Mouse (Mus musculus) lung, adult 2 months (tissue): ENCODE measurements around the gene Rhebl1. TPM values are rescaled to one million over a fixed set of nuclear protein-coding genes. Genes with fewer than 3 reads are reported as not detected.

ENCODE experiments used
- DNase-seq: peaks from one replicate; pipeline ENCODE4 v3.0.0; 2022
- H3K4me1 ChIP-seq: fragments of 200-500 bp; 2 replicates; pipeline ENCODE4 v1.6.1; 2011; ENCODE audit warnings: low read length; ENCODE audit not compliant: control insufficient read depth, insufficient read depth
- H3K4me3 ChIP-seq: fragments of 200-500 bp; replicated peaks from 2 replicates; pipeline ENCODE3; 2011; ENCODE audit warnings: low read depth, mild to moderate bottlenecking, control low read depth, low read length; ENCODE audit errors: extremely low read depth
- CTCF ChIP-seq: fragments of 200-500 bp; IDR thresholded peaks from 2 replicates; pipeline ENCODE4 v1.5.1; 2011; ENCODE audit warnings: mild to moderate bottlenecking, low read length, control low read depth; ENCODE audit not compliant: insufficient read depth
- POLR2A ChIP-seq: fragments of 200-500 bp; IDR thresholded peaks from 2 replicates; pipeline ENCODE4 v1.6.1; 2011; ENCODE audit warnings: low read depth, mild to moderate bottlenecking, control low read depth, low read length, borderline replicate concordance; ENCODE audit errors: extremely low read depth
- WGBS: fragments of 180-500 bp; shearing (Covaris S2); methylation state at CpG from one replicate; pipeline ENCODE4 v1.1.7; 2018; 5-methylcytosine and 5-hydroxymethylcytosine counted together
- polyA plus RNA-seq: library from polyadenylated mRNA; depleted of rRNA; stranded (reverse); fragments of >200 nt; gene quantifications from 2 replicates; pipeline ENCODE4 v1.2.3, GENCODE M21; 2012

The Rhebl1 gene
- polyA plus RNA-seq, 1 experiment: 5.4 TPM

- DNase-seq: peak; percentile 55
- Histone ChIP-seq H3K4me1 (peaks cover 20% of the 10 kb centered on the region), H3K4me3 (no peak overlapping the region)
- 7% methylated on average over 6 of the region's 6 CpGs for WGBS
- TF ChIP-seq POLR2A: no peak
- TF ChIP-seq CTCF: no peak
Measured at GRCm38 (mm10) chr15:98867321-98867720, 27.0 kb downstream of the Rhebl1 start.

GRCm38 (mm10) chr15:98866501-98866900 is 27.8 kb downstream of the Rhebl1 start:
- WGBS: 74% methylated on average over 5 of the region's 5 CpGs
- no peak overlapping the region for H3K4me3 ChIP-seq
- peaks cover 20% of the 10 kb centered on the region for H3K4me1 ChIP-seq
- TF ChIP-seq CTCF (no peak), POLR2A (no peak)
- DNase-seq: no peak

- DNase-seq: no peak
- Histone ChIP-seq H3K4me3 (no peak overlapping the region), H3K4me1 (peaks cover 20% of the 10 kb centered on the region)
- WGBS: 94% methylated on average over 8 of the region's 8 CpGs
- TF ChIP-seq POLR2A (no peak), CTCF (no peak)
Measured at GRCm38 (mm10) chr15:98865771-98866170, 28.6 kb downstream of the Rhebl1 start.

- Histone ChIP-seq H3K4me3 (no peak overlapping the region), H3K4me1 (peaks cover 20% of the 10 kb centered on the region)
- WGBS: 94% methylated on average over 6 of the region's 6 CpGs
- TF ChIP-seq CTCF: no peak
- TF ChIP-seq POLR2A: no peak
- DNase-seq: no peak
Measured at GRCm38 (mm10) chr15:98864951-98865350, 29.4 kb downstream of the Rhebl1 start.

GRCm38 (mm10) chr15:98863451-98863958 is 30.8 kb downstream of the Rhebl1 start:
- WGBS: 83% methylated on average over 12 of the region's 12 CpGs

GRCm38 (mm10) chr15:98861701-98862410 is 32.5 kb downstream of the Rhebl1 start:
- TF ChIP-seq POLR2A: no peak
- DNase-seq: no peak
- H3K4me3 ChIP-seq: no peak overlapping the region
- 85% methylated on average over 21 of the region's 21 CpGs for WGBS
- H3K4me1 ChIP-seq: no peaks in the 10 kb centered on the region; the same call in 1 of the 2 replicates

More at GRCm38 (mm10) chr15:98863451-98863958, 30.8 kb downstream of the Rhebl1 start:
- TF ChIP-seq POLR2A: no peak
- DNase-seq: no peak
- Histone ChIP-seq H3K4me3 (no peak overlapping the region), H3K4me1 (peaks cover 13% of the 10 kb centered on the region)

GRCm38 (mm10) chr15:98860921-98861320 is 33.4 kb downstream of the Rhebl1 start:
- no peak overlapping the region for H3K4me3 ChIP-seq
- TF ChIP-seq POLR2A (no peak), CTCF (no peak)
- H3K4me1 ChIP-seq: no peaks in the 10 kb centered on the region
- no peak for DNase-seq
- 88% methylated on average over 18 of the region's 18 CpGs for WGBS

- 78% methylated on average over 9 of the region's 9 CpGs for WGBS
- TF ChIP-seq CTCF: no peak
- TF ChIP-seq POLR2A: no peak
- H3K4me3 ChIP-seq: no peak overlapping the region
- no peak for DNase-seq
- H3K4me1 ChIP-seq: no peaks in the 10 kb centered on the region
Measured at GRCm38 (mm10) chr15:98859319-98860043, 34.9 kb downstream of the Rhebl1 start.

- no peak for DNase-seq
- WGBS: 89% methylated on average over 16 of the region's 16 CpGs
- Histone ChIP-seq H3K4me3 (no peak overlapping the region), H3K4me1 (no peaks in the 10 kb centered on the region)
- TF ChIP-seq CTCF: no peak
- no peak for TF ChIP-seq POLR2A
Measured at GRCm38 (mm10) chr15:98854214-98854613, 40.1 kb downstream of the Rhebl1 start.
